ENCODE assay signal across 27 mouse cellular contexts in the genomic region with DNA sequence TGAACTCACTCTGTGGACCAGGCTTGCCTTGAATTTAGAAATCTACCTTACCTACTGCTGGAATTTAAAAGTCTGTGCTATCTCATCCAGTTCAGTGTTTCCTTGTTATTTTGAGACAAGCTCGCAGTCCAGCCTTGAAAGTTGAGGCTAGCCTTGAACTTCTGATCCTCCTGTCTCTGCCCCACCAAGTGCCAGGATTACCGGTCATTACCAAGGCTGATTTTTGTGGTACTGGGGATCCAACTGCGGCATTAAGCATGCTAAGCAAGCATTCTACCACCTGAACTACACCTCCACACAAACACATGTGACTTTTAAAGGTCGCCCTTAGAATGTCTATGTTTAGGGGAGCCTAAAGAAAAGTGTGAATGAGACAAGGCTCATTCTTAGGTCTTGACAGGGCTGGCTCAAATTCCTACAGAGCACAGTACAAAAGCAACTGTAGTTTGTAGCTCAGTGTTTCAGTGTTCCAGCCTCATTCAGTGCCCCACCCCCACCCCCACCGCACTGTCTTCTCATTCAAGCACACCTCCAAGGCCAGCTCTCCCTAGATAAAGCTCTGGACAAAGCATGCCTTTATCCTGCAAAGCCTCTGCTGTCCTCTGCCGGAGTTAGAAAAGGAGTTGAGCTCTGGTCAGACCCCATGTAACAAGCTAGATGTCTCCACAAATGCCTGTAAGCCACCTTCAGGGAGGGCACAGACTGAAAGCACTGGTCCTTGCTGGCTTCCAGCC. TPM values are rescaled to one million over a fixed set of nuclear protein-coding genes. Genes with fewer than 3 reads are reported as not detected.
DNase-seq lines count a peak whose midpoint lies in the region; ATAC-seq and TF ChIP-seq lines count a peak whose summit lies in the region.
"Had no signal": no experiment of that assay in that cellular context is flagged by ENCODE, and none has a peak within 500 bp of the region (broad histone marks: within the 10 kb centered on the region; RNA-seq: fewer than 3 reads in every experiment).

No protein-coding gene starts in this region.

- no peaks in the 10 kb centered on the region for H3K36me3 ChIP-seq in heart, embryonic 11.5 days (ENCODE audit: control insufficient read depth, insufficient read depth, low read length)
- H3K36me3 ChIP-seq in E14TG2a.4 (ENCODE audit: insufficient read depth, low read length): no peaks in the 10 kb centered on the region
- H3K36me3 ChIP-seq: embryonic facial prominence, embryonic 15.5 days; forebrain, embryonic 10.5 days; G1E; heart, embryonic 15.5 days; hindbrain, embryonic 13.5 days; intestine, embryonic 15.5 days; kidney, embryonic 15.5 days had no signal

- 57% methylated on average over 6 of the region's 6 CpGs for WGBS in heart, embryonic 11.5 days (ENCODE audit: insufficient replicate concordance)

- H3K4me1 ChIP-seq in heart, embryonic 11.5 days (ENCODE audit: control insufficient read depth, insufficient read depth, low read length): peaks cover 8% of the 10 kb centered on the region; the same call in 1 of the 2 replicates
- H3K4me1 ChIP-seq in E14TG2a.4 (replicated peaks; ENCODE audit: low read depth, low read length): peaks cover 73% of the 10 kb centered on the region
- H3K4me1 ChIP-seq: intestine, embryonic 15.5 days had no signal

- no peak for ATAC-seq in heart, embryonic 11.5 days (replicated peaks; ENCODE audit: insufficient number of reproducible peaks, low FRiP score, low TSS enrichment)
- ATAC-seq: activated CD4-positive, CD25-positive, alpha-beta regulatory T cell, adult 4 months; forebrain, embryonic 14.5 days; intestine, embryonic 15.5 days had no signal

- intact Hi-C loops in gastrocnemius, adult 2 months (cut with DNase I): no loop called here
- intact Hi-C loops in heart, postnatal 36 days (cut with DNase I): no loop called here

- peak overlapping the region; percentile 54; the same call in 1 of the 2 replicates for H3K27ac ChIP-seq in gastrocnemius, adult 2 months
- peak overlapping the region; percentile 31; the same call in 1 of the 2 replicates for H3K27ac ChIP-seq in heart, embryonic 11.5 days (ENCODE audit: low read depth, low read length)
- H3K27ac ChIP-seq: embryonic facial prominence, embryonic 15.5 days; forebrain, embryonic 10.5 days; heart, embryonic 15.5 days; hindbrain, embryonic 13.5 days; intestine, embryonic 15.5 days; kidney, embryonic 15.5 days had no signal

- H3K9ac ChIP-seq in heart, embryonic 11.5 days (ENCODE audit: low read depth, low read length): no peak overlapping the region
- H3K9ac ChIP-seq: embryonic facial prominence, embryonic 15.5 days; heart, embryonic 15.5 days; hindbrain, embryonic 13.5 days; intestine, embryonic 15.5 days; kidney, embryonic 15.5 days had no signal

- no peak for DNase-seq in gastrocnemius, adult 2 months
- no peak for DNase-seq in gastrocnemius, postnatal 4 days (ENCODE audit: low spot score in 2 of 2)
- no peak for DNase-seq in heart, postnatal 36 days
- peak; percentile 61 for DNase-seq in R1 (ENCODE audit: low read depth, low spot score)
- no peak for DNase-seq in frontal cortex, postnatal 36 days (ENCODE audit: low spot score in 2 of 2)
- DNase-seq in kidney, postnatal 10 days: no peak
- DNase-seq: adrenal gland, adult 2 months; adrenal gland, postnatal 36 days; cerebellum, adult 11 months; cerebellum, adult 8-10 months; cerebellum, postnatal 14 days; embryo, embryonic 11 days; gastrocnemius, postnatal 14 days; heart, postnatal 4 days; kidney, adult 18-20 months had no signal

- H3K27me3 ChIP-seq in heart, embryonic 11.5 days (ENCODE audit: control insufficient read depth, insufficient read depth, low read length): no peaks in the 10 kb centered on the region
- H3K27me3 ChIP-seq in E14TG2a.4 (ENCODE audit: insufficient read depth, low read length): no peaks in the 10 kb centered on the region
- H3K27me3 ChIP-seq: embryonic facial prominence, embryonic 15.5 days; heart, embryonic 15.5 days; hindbrain, embryonic 13.5 days; intestine, embryonic 15.5 days; kidney, embryonic 15.5 days had no signal

- H3K4me3 ChIP-seq in gastrocnemius, adult 2 months: no peak overlapping the region
- H3K4me3 ChIP-seq in heart, embryonic 11.5 days (ENCODE audit: low read depth, low read length): no peak overlapping the region
- H3K4me3 ChIP-seq in E14TG2a.4 (replicated peaks; ENCODE audit: low read length): peak overlapping the region; percentile 35; the same call in 1 of the 2 replicates
- H3K4me3 ChIP-seq: embryonic facial prominence, embryonic 15.5 days; erythroblast, embryonic 14.5 days; forebrain, embryonic 10.5 days; heart, embryonic 15.5 days; hindbrain, embryonic 13.5 days; intestine, embryonic 15.5 days; kidney, embryonic 15.5 days had no signal

- H3K9me3 ChIP-seq in heart, embryonic 11.5 days (replicated peaks; ENCODE audit: control insufficient read depth, low read length): no peaks in the 10 kb centered on the region
- no peaks in the 10 kb centered on the region for H3K9me3 ChIP-seq in E14TG2a.4 (ENCODE audit: low read length)
- H3K9me3 ChIP-seq: embryonic facial prominence, embryonic 15.5 days; forebrain, embryonic 10.5 days; G1E; heart, embryonic 15.5 days; hindbrain, embryonic 13.5 days; intestine, embryonic 15.5 days; kidney, embryonic 15.5 days had no signal

- H3K4me2 ChIP-seq in heart, embryonic 11.5 days: no peak overlapping the region
- H3K4me2 ChIP-seq: embryonic facial prominence, embryonic 15.5 days; heart, embryonic 15.5 days; hindbrain, embryonic 13.5 days; intestine, embryonic 15.5 days; kidney, embryonic 15.5 days had no signal

- TF ChIP-seq CTCF in gastrocnemius, adult 2 months (IDR thresholded peaks at IDR 0.05): no peak
- no peak for TF ChIP-seq CTCF in E14TG2a.4 (conservative IDR thresholded peaks at IDR 0.05; ENCODE audit: low read length)

RNA-seq across cellular contexts. Expression of a gene that starts 36.2 kb away (rescaled TPM):
- 100 to 1,000 TPM; 208 to 210 TPM for total RNA-seq in gastrocnemius, adult 2 months (2021)
- total RNA-seq in gastrocnemius, postnatal 4 days (2021): 10 to 100 TPM; 58.2 to 81.3 TPM
- 22.2 and 26.7 TPM in 2 replicates for polyA plus RNA-seq in heart, embryonic 11.5 days (2014; fragmentation: Nextera tagmentation; extraction: Ambion mirVana)
- 10 to 100 TPM; 38.8 to 74.4 TPM for total RNA-seq in heart, postnatal 36 days (2021)
